ENCODE assay signal across 21 mouse cellular contexts in the genomic region with DNA sequence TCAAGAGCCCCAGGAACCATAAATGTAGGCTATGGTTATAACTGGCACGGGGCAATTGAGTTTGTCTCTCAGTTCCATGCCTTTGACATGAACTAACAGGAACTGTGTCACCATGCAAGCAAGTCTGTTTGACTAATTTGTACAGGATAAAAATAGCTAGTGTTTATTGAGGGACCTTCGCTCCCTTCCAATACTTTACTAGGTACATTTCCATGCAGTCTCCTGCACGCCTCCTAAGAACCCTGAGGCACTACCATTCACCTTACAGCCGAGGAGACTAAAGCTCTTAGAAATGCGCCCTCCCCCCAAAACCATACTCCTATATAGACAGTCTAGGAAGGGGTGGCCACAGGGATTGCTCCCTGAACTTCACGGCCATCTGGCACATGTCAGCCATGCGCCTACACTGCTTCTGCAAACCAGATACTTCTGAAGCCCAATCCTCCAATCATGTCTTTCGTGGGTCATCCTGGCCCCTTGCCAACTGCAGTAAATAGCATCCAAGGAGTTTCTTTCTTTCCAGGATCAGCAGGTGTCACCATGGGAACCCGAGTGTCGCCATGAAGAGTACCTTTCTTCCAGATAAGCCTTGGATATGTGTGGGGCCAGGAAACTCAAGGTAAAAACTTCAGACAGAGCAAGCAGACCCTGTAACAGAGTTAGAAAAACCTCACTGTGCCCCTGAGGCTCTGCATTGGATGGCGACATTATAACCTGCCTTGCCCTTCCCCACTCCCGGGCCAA.
DNase-seq lines count a peak whose midpoint lies in the region; ATAC-seq and TF ChIP-seq lines count a peak whose summit lies in the region.
"Had no signal": no experiment of that assay in that cellular context is flagged by ENCODE, and none has a peak within 500 bp of the region (broad histone marks: within the 10 kb centered on the region; RNA-seq: fewer than 3 reads in every experiment).

No protein-coding gene starts in this region.

- DNase-seq in heart, adult 11 months, result peak; percentile 79
- DNase-seq in heart, postnatal 25 days (ENCODE audit: low spot score), result no peak
- DNase-seq in heart, embryonic 10.5 days (ENCODE audit: low spot score), result no peak
- no peak for DNase-seq in liver, postnatal 0 days
- DNase-seq in cerebellum, postnatal 4 days (ENCODE audit: low spot score in 2 of 2), result no peak
- DNase-seq: adrenal gland, postnatal 14 days; cerebellum, adult 18-20 months; cerebellum, adult 9-11 months; cerebellum, postnatal 36 days; forebrain, postnatal 0 days; gastrocnemius, postnatal 25 days; kidney, adult 2 months had no signal

- intact Hi-C loops in heart, postnatal 25 days (cut with DNase I), result no loop called here

- no peak for TF ChIP-seq CTCF in liver, postnatal 0 days (IDR thresholded peaks at IDR 0.05; ENCODE audit: low read depth)

- no peaks in the 10 kb centered on the region for H3K36me3 ChIP-seq in heart, embryonic 14.5 days (ENCODE audit: control insufficient read depth, insufficient read depth, low read length)
- no peaks in the 10 kb centered on the region for H3K36me3 ChIP-seq in heart, embryonic 10.5 days
- no peaks in the 10 kb centered on the region for H3K36me3 ChIP-seq in liver, postnatal 0 days (replicated peaks; ENCODE audit: insufficient read depth, low read length)
- no peaks in the 10 kb centered on the region for H3K36me3 ChIP-seq in liver, embryonic 12.5 days
- H3K36me3 ChIP-seq: hindbrain, embryonic 15.5 days; kidney, embryonic 15.5 days had no signal

- H3K9me3 ChIP-seq in heart, embryonic 14.5 days (ENCODE audit: control insufficient read depth, low read length), result no peaks in the 10 kb centered on the region
- H3K9me3 ChIP-seq in heart, embryonic 10.5 days, result no peaks in the 10 kb centered on the region
- no peaks in the 10 kb centered on the region for H3K9me3 ChIP-seq in liver, postnatal 0 days (ENCODE audit: low read length)
- no peaks in the 10 kb centered on the region for H3K9me3 ChIP-seq in liver, embryonic 12.5 days (replicated peaks)
- H3K9me3 ChIP-seq: embryonic facial prominence, embryonic 10.5 days; forebrain, embryonic 13.5 days; hindbrain, embryonic 15.5 days; kidney, embryonic 15.5 days had no signal

- H3K27me3 ChIP-seq in heart, embryonic 14.5 days (ENCODE audit: control insufficient read depth, insufficient read depth, low read length), result no peaks in the 10 kb centered on the region
- peaks cover 57% of the 10 kb centered on the region; the same call in 1 of the 2 replicates for H3K27me3 ChIP-seq in heart, embryonic 10.5 days (ENCODE audit: insufficient read depth, poor library complexity, severe bottlenecking)
- peaks cover 5% of the 10 kb centered on the region; the same call in 1 of the 2 replicates for H3K27me3 ChIP-seq in liver, postnatal 0 days (ENCODE audit: insufficient read depth, low read length)
- peaks cover 79% of the 10 kb centered on the region for H3K27me3 ChIP-seq in liver, embryonic 12.5 days (replicated peaks)
- H3K27me3 ChIP-seq: CH12.LX had no signal

- TF ChIP-seq EP300 in liver, postnatal 0 days (IDR thresholded peaks at IDR 0.05; ENCODE audit: low read depth), result no peak

- H3K4me2 ChIP-seq in heart, embryonic 14.5 days (ENCODE audit: low read length), result no peak overlapping the region
- H3K4me2 ChIP-seq in liver, postnatal 0 days (ENCODE audit: low read depth, low read length), result no peak overlapping the region
- H3K4me2 ChIP-seq in liver, embryonic 12.5 days, result no peak overlapping the region
- H3K4me2 ChIP-seq: forebrain, embryonic 13.5 days; hindbrain, embryonic 15.5 days; kidney, embryonic 15.5 days had no signal

- WGBS in heart, embryonic 14.5 days, result 49% methylated on average over 12 of the region's 12 CpGs
- 69% methylated on average over 12 of the region's 12 CpGs for WGBS in heart, embryonic 10.5 days
- 73% methylated on average over 12 of the region's 12 CpGs for WGBS in liver, postnatal 0 days (ENCODE audit: insufficient replicate concordance)
- 65% methylated on average over 12 of the region's 12 CpGs for WGBS in liver, embryonic 12.5 days (ENCODE audit: insufficient replicate concordance)

- H3K9ac ChIP-seq in heart, embryonic 14.5 days (ENCODE audit: low read length), result no peak overlapping the region
- no peak overlapping the region for H3K9ac ChIP-seq in liver, postnatal 0 days (replicated peaks)
- no peak overlapping the region for H3K9ac ChIP-seq in liver, embryonic 12.5 days
- H3K9ac ChIP-seq: forebrain, embryonic 13.5 days; forebrain, postnatal 0 days; hindbrain, embryonic 15.5 days; kidney, embryonic 15.5 days had no signal

- peaks cover 12 to 18% of the 10 kb centered on the region in 2 experiments for H3K4me1 ChIP-seq in heart, embryonic 14.5 days (ENCODE audit: control insufficient read depth in 2 of 2, insufficient read depth in 2 of 2, low read length in 2 of 2)
- peaks cover 6% of the 10 kb centered on the region; the same call in 1 of the 2 replicates for H3K4me1 ChIP-seq in heart, embryonic 10.5 days
- no peaks in the 10 kb centered on the region for H3K4me1 ChIP-seq in liver, postnatal 0 days (ENCODE audit: insufficient read depth)
- H3K4me1 ChIP-seq in liver, embryonic 12.5 days, result no peaks in the 10 kb centered on the region

- ATAC-seq in heart, embryonic 14.5 days (ENCODE audit: insufficient number of reproducible peaks, insufficient read depth, low FRiP score, low read depth), result no peak
- peak; percentile 45; the same call in 1 of the 2 replicates for ATAC-seq in liver, postnatal 0 days
- no peak for ATAC-seq in liver, embryonic 12.5 days
- ATAC-seq: activated CD4-positive, CD25-positive, alpha-beta regulatory T cell, adult 4 months; forebrain, embryonic 13.5 days; forebrain, postnatal 0 days; Patski had no signal

- no peak overlapping the region for H3K4me3 ChIP-seq in heart, embryonic 14.5 days (ENCODE audit: control insufficient read depth in 1 of 2, insufficient read depth in 1 of 2, low read depth in 1 of 2, low read length in 2 of 2)
- H3K4me3 ChIP-seq in heart, embryonic 10.5 days, result no peak overlapping the region
- no peak overlapping the region for H3K4me3 ChIP-seq in liver, postnatal 0 days (ENCODE audit: low read depth, low read length)
- no peak overlapping the region for H3K4me3 ChIP-seq in liver, embryonic 12.5 days
- H3K4me3 ChIP-seq: embryonic facial prominence, embryonic 10.5 days; forebrain, embryonic 13.5 days; hindbrain, embryonic 15.5 days; kidney, embryonic 15.5 days had no signal

- peak overlapping the region; percentile 14 to 47; a peak in 2 of 4 replicates for H3K27ac ChIP-seq in heart, embryonic 14.5 days (replicated peaks in 1 of 2; ENCODE audit: control insufficient read depth in 1 of 2, insufficient read depth in 1 of 2, low read depth in 2 of 2, low read length in 2 of 2)
- no peak overlapping the region for H3K27ac ChIP-seq in heart, embryonic 10.5 days
- H3K27ac ChIP-seq in liver, postnatal 0 days (ENCODE audit: low read depth), result no peak overlapping the region
- H3K27ac ChIP-seq in liver, embryonic 12.5 days, result no peak overlapping the region
- H3K27ac ChIP-seq: embryonic facial prominence, embryonic 10.5 days; forebrain, embryonic 13.5 days; hindbrain, embryonic 15.5 days; kidney, embryonic 15.5 days had no signal

Comparison
In these comparisons a context has a peak if more than half of its experiments do, and no peak if none do; other contexts are left out.
1. H3K27ac ChIP-seq: peak in heart, embryonic 14.5 days (2 of 2); none in heart, embryonic 10.5 days (single experiment), liver, postnatal 0 days (single experiment) and liver, embryonic 12.5 days (single experiment).